Mouse (Mus musculus): ENCODE measurements around the gene Fam129a. TPM values are rescaled to one million over a fixed set of nuclear protein-coding genes. Genes with fewer than 3 reads are reported as not detected.
A peak's percentile ranks its signal among the peaks of the same experiment; 100 is the strongest.

Fam129a gene
- total and polyA plus RNA-seq, 3 experiments: 27.8 to 48.3 (median 37.0) TPM

GRCm38 (mm10) chr1:151662958-151663357, 92.0 kb downstream of the Fam129a start:
- Histone ChIP-seq H3K79me2 (replicated peaks; ENCODE audit: control insufficient read depth, extremely low read depth, insufficient read depth, poor library complexity, severe bottlenecking) (no peaks in the 10 kb centered on the region; the same call in 1 of the 2 replicates), H3K4me1 (ENCODE audit: control insufficient read depth in 1 of 2, insufficient read depth in 2 of 2) (peaks cover 24 to 47% of the 10 kb centered on the region in 2 experiments), H3K27me3 (replicated peaks) (no peaks in the 10 kb centered on the region), H3K4me2 (ENCODE audit: insufficient read depth, low read depth, poor library complexity, severe bottlenecking) (peak overlapping the region; percentile 58), H3K9me3 (replicated peaks; ENCODE audit: low read length) (no peaks in the 10 kb centered on the region), H3K27ac (ENCODE audit: insufficient read depth, low read depth) (peak overlapping the region; percentile 44; the same call in 1 of the 2 replicates), H3K9ac (ENCODE audit: insufficient read depth, low read depth) (no peak overlapping the region), H3K4me3 (replicated peaks in 1 of 3; ENCODE audit: low read depth in 2 of 3, low read length in 2 of 3, poor library complexity in 1 of 3) (peak overlapping the region in 1 of 3 experiments; percentile 12), H3K36me3 (replicated peaks in 1 of 2; ENCODE audit: control insufficient read depth in 1 of 2, insufficient read depth in 1 of 2, low read length in 1 of 2) (peaks cover 6 to 41% of the 10 kb centered on the region in 2 experiments)
- DNase-seq (ENCODE audit: extremely low read depth): peak; percentile 60
- dilution Hi-C loops (cut with MboI; ENCODE audit: extremely low pct_ligation_motif_present, extremely low pct_unique_long_range_greater_than_20kb, low sequenced_read_pairs): no loop called here
- in situ Hi-C loops (cut with MboI; ENCODE audit: low pct_ligation_motif_present, low pct_unique_long_range_greater_than_20kb, low sequenced_read_pairs): no loop called here
- TF ChIP-seq TBP (conservative IDR thresholded peaks at IDR 0.05; ENCODE audit: low read depth, low read length): 0 out of 2 replicates have a peak, but pooled peaks have one; percentile 40
- TF ChIP-seq ZNF384 (IDR thresholded peaks at IDR 0.05; ENCODE audit: low read depth, low read length): no peak

- no peaks in the 10 kb centered on the region; the same call in 1 of the 2 replicates for H3K79me2 ChIP-seq (replicated peaks; ENCODE audit: control insufficient read depth, extremely low read depth, insufficient read depth, poor library complexity, severe bottlenecking)
- H3K4me1 ChIP-seq (ENCODE audit: control insufficient read depth in 1 of 2, insufficient read depth in 2 of 2): peaks cover 24 to 47% of the 10 kb centered on the region in 2 experiments
- H3K9ac ChIP-seq (ENCODE audit: insufficient read depth, low read depth): no peak overlapping the region
- H3K4me3 ChIP-seq (replicated peaks in 1 of 3; ENCODE audit: low read depth in 2 of 3, low read length in 2 of 3, poor library complexity in 1 of 3): no peak overlapping the region
- in situ Hi-C loops (cut with MboI; ENCODE audit: low pct_ligation_motif_present, low pct_unique_long_range_greater_than_20kb, low sequenced_read_pairs): no loop called here
- TF ChIP-seq KAT2A (IDR thresholded peaks at IDR 0.05; ENCODE audit: insufficient replicate concordance, low read length) (no peak), JUN (IDR thresholded peaks at IDR 0.05; ENCODE audit: insufficient read depth, low read depth, low read length) (no peak), USF2 (conservative IDR thresholded peaks at IDR 0.05; ENCODE audit: low read depth, low read length) (no peak), MEF2A (IDR thresholded peaks at IDR 0.05; ENCODE audit: borderline replicate concordance, low read depth, low read length) (no peak), MYC (IDR thresholded peaks at IDR 0.05; ENCODE audit: low read depth, low read length) (no peak), POLR2A (IDR thresholded peaks at IDR 0.05; ENCODE audit: low read depth, low read length) (no peak), SMC3 (IDR thresholded peaks at IDR 0.05; ENCODE audit: low read depth, low read length) (no peak), MXI1 (IDR thresholded peaks at IDR 0.05; ENCODE audit: low read depth, low read length) (no peak), MAX (IDR thresholded peaks at IDR 0.05; ENCODE audit: low read length) (no peak)
- no peaks in the 10 kb centered on the region for H3K27me3 ChIP-seq (replicated peaks)
- H3K27ac ChIP-seq (ENCODE audit: insufficient read depth, low read depth): no peak overlapping the region
- no peak overlapping the region for H3K4me2 ChIP-seq (ENCODE audit: insufficient read depth, low read depth, poor library complexity, severe bottlenecking)
- peaks cover 6 to 43% of the 10 kb centered on the region in 2 experiments for H3K36me3 ChIP-seq (replicated peaks in 1 of 2; ENCODE audit: control insufficient read depth in 1 of 2, insufficient read depth in 1 of 2, low read length in 1 of 2)
- dilution Hi-C loops (cut with MboI; ENCODE audit: extremely low pct_ligation_motif_present, extremely low pct_unique_long_range_greater_than_20kb, low sequenced_read_pairs): no loop called here
- no peaks in the 10 kb centered on the region for H3K9me3 ChIP-seq (replicated peaks; ENCODE audit: low read length)
- no peak for DNase-seq (ENCODE audit: extremely low read depth)
Observed at GRCm38 (mm10) chr1:151664384-151664783, 93.4 kb downstream of the Fam129a start.

- Histone ChIP-seq H3K79me2 (replicated peaks; ENCODE audit: control insufficient read depth, extremely low read depth, insufficient read depth, poor library complexity, severe bottlenecking) (no peaks in the 10 kb centered on the region; the same call in 1 of the 2 replicates), H3K9me3 (replicated peaks; ENCODE audit: low read length) (no peaks in the 10 kb centered on the region), H3K4me2 (ENCODE audit: insufficient read depth, low read depth, poor library complexity, severe bottlenecking) (no peak overlapping the region), H3K9ac (ENCODE audit: insufficient read depth, low read depth) (no peak overlapping the region), H3K36me3 (replicated peaks in 1 of 2; ENCODE audit: control insufficient read depth in 1 of 2, insufficient read depth in 1 of 2, low read length in 1 of 2) (peaks cover 9 to 43% of the 10 kb centered on the region in 2 experiments), H3K4me1 (ENCODE audit: control insufficient read depth in 1 of 2, insufficient read depth in 2 of 2) (peaks cover 24 to 49% of the 10 kb centered on the region in 2 experiments), H3K4me3 (replicated peaks in 1 of 3; ENCODE audit: low read depth in 2 of 3, low read length in 2 of 3, poor library complexity in 1 of 3) (no peak overlapping the region), H3K27ac (ENCODE audit: insufficient read depth, low read depth) (no peak overlapping the region), H3K27me3 (replicated peaks) (no peaks in the 10 kb centered on the region)
- dilution Hi-C loops (cut with MboI; ENCODE audit: extremely low pct_ligation_motif_present, extremely low pct_unique_long_range_greater_than_20kb, low sequenced_read_pairs) (no loop called here), in situ Hi-C loops (cut with MboI; ENCODE audit: low pct_ligation_motif_present, low pct_unique_long_range_greater_than_20kb, low sequenced_read_pairs) (no loop called here)
- DNase-seq (ENCODE audit: extremely low read depth): no peak
- TF ChIP-seq CTCF (conservative IDR thresholded peaks at IDR 0.05 in 1 of 2, IDR thresholded peaks at IDR 0.05 in 1 of 2; ENCODE audit: low read depth in 2 of 2, low read length in 2 of 2) (no peak), ZKSCAN1 (IDR thresholded peaks at IDR 0.05; ENCODE audit: borderline replicate concordance, low read depth, low read length) (no peak), GABPA (IDR thresholded peaks at IDR 0.05; ENCODE audit: insufficient replicate concordance, low read depth, low read length) (no peak), POLR2AphosphoS2 (IDR thresholded peaks at IDR 0.05; ENCODE audit: low read depth, low read length) (no peak), ZMIZ1 (IDR thresholded peaks at IDR 0.05; ENCODE audit: low read depth, low read length) (no peak), CHD1 (IDR thresholded peaks at IDR 0.05; ENCODE audit: low read depth, low read length) (no peak), MAZ (IDR thresholded peaks at IDR 0.05; ENCODE audit: low read depth, low read length) (no peak), RCOR1 (conservative IDR thresholded peaks at IDR 0.05; ENCODE audit: low read depth, low read length) (no peak), JUND (conservative IDR thresholded peaks at IDR 0.05; ENCODE audit: low read depth, low read length) (no peak), E2F4 (IDR thresholded peaks at IDR 0.05; ENCODE audit: insufficient replicate concordance, low read depth, low read length) (no peak), CHD2 (IDR thresholded peaks at IDR 0.05; ENCODE audit: low read length) (no peak), MYC (IDR thresholded peaks at IDR 0.05; ENCODE audit: low read depth, low read length) (no peak), MXI1 (IDR thresholded peaks at IDR 0.05; ENCODE audit: low read depth, low read length) (no peak), NELFE (IDR thresholded peaks at IDR 0.05; ENCODE audit: low read depth, low read length) (no peak), JUN (IDR thresholded peaks at IDR 0.05; ENCODE audit: insufficient read depth, low read depth, low read length) (no peak), HCFC1 (IDR thresholded peaks at IDR 0.05; ENCODE audit: low read depth, low read length) (no peak), NRF1 (IDR thresholded peaks at IDR 0.05; ENCODE audit: low read depth, low read length) (no peak)
Observed at GRCm38 (mm10) chr1:151664837-151665431, 93.9 kb downstream of the Fam129a start.

All from CH12.LX (cell line).